Mouse (Mus musculus): Measurements from ENCODE around the gene Lpcat2.
A peak's percentile ranks its signal among the peaks of the same experiment; 100 is the strongest.
"Not testable (repeated sequence)": the region's sequence is repeated elsewhere in the genome, so short reads cannot be mapped to it uniquely, and the experiment has no call there.

The Lpcat2 gene

DNA sequence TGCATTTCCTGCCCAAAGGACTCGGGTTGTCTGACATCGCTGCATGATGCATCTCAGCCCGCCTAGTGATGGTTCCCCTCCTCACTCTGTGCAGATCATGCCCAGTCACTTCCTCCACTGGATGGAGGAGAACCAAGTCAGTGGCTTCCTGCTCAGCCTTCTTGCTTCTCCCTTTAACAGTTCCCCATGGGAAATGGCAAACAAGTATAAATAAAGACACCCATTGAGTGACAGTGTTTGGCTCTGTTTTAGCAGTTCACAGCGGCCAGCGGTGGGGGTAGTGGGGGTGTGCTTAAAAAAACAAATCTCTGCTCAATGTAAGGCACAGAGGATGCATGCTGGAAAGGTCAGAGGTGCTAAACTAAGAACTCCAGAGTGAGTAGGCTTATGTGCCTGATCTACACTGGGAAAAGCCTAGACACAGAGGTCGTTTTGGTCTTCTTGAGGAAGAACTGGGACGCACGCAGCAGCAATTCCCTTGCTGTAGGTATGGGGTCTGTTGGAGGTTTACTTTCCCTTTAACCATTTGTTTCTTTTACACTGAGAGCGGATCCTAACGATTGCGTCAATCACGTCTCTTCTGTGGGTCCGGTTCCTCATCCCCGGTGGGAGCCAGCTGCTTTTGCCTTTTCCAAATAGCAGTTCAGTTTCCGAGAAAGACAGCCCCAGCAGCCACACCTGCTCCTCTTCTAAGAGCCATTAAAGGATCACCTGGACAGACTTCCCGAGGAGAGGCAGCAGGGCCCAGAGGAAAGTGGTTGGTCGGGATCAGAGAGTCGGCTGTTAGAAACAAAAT is 1.8 kb upstream of the Lpcat2 start:
- DNase-seq (ENCODE audit: low read depth in 1 of 2, low spot score in 2 of 2): peak; percentile 32 to 41

DNA sequence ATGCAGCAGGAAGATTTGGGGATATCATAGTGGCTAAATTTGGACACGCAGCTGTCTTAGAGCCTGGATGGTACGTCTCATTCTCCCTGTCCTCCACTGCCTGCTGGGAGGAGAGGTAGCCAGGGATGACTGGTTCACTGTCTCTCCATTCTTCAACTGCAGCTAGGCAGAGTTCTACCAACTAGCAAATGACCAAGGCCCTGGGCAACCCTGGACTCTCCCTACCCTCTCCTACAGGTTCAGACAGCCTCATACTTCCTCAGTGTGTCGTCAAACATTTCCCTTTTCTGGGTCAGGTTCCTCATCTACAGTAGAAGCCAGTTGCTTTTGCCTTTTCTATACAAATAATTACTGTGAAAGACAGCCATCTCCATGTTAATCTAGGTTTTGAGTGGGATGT is 466 bp upstream of the Lpcat2 start:
- DNase-seq (ENCODE audit: low read depth in 1 of 2, low spot score in 2 of 2): peak in 1 of 2 experiments; percentile 53

GRCm38 (mm10) chr8:92856273-92856986 is 1.3 kb downstream of the Lpcat2 start:
- DNase-seq (ENCODE audit: low read depth in 1 of 2, low spot score in 2 of 2): no peak

GRCm38 (mm10) chr8:92858475-92859182 is 3.5 kb downstream of the Lpcat2 start:
- no peak for DNase-seq (ENCODE audit: low read depth in 1 of 2, low spot score in 2 of 2)

DNA sequence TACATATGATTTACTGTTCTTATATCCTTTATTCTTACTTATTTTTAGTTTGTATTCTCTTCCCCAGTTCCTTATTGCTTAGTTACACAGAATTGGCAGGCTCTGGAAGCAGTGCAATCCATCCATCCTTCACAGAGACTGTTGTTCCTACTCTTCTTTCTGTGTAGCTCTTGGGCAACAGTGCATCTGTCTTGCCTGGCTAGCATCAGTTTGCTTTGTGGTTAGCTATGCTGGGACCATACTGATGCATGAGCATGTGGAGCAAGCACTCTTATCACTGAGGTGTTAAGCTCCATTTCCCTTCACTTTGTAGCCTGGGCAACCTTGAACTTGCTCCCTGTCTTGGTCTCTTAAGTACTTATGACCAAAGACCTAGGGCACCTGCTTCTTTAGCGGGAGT is 6.8 kb downstream of the Lpcat2 start:
- DNase-seq (ENCODE audit: low read depth in 1 of 2, low spot score in 2 of 2): no peak

DNA sequence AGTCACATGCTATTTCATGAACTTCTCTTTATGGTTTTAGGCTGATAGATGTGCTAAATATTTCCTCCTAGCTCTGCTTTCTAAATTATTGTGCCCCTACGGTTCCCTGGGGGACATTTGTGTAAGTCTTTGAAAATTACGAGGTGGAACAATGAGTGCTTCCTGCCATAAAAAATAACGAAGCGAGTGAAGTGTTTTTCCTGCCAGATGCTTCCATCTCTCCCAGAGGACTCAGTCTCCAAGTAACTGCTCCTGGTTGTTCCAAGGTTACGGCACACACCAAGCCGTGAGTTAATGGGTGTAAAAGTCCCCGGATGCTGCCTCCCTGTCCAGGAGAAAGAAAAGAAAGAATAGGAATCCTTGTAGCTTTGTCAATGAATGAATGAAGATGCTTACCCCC is 15.1 kb downstream of the Lpcat2 start:
- no peak for DNase-seq (ENCODE audit: low read depth in 1 of 2, low spot score in 2 of 2)

- DNase-seq (ENCODE audit: low read depth in 1 of 2, low spot score in 2 of 2): no peak
Observed at GRCm38 (mm10) chr8:92872063-92872759, 17.1 kb downstream of the Lpcat2 start.

GRCm38 (mm10) chr8:92875795-92876194 is 20.7 kb downstream of the Lpcat2 start:
- peak in 1 of 2 experiments; percentile 23 for DNase-seq (ENCODE audit: low read depth in 1 of 2, low spot score in 2 of 2)

- no peak for DNase-seq (ENCODE audit: low read depth in 1 of 2, low spot score in 2 of 2)
Observed at GRCm38 (mm10) chr8:92881247-92881646, 26.1 kb downstream of the Lpcat2 start.

DNA sequence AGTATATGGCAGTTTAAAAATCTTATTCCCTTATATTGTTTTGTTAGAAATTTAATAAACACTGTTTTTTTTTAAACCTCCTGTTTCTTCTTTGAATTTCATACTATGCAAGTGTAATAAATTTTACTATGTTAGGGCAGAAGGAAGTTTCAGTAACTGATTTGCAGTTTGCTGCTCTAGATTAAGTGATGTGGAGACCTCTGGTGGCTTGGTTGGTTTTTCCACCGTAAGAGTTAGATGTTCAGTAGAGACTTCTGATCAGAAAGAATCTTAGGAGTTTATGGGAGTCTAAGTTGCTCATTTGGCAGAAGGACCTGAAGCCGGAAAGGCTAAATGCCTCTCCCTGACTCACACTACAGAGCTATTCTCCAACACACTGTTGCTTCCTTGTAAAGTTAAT is 28.6 kb downstream of the Lpcat2 start:
- no peak for DNase-seq (ENCODE audit: low read depth in 1 of 2, low spot score in 2 of 2)

GRCm38 (mm10) chr8:92892216-92892615 is 37.1 kb downstream of the Lpcat2 start:
- not testable (repeated sequence) for DNase-seq (ENCODE audit: low read depth in 1 of 2, low spot score in 2 of 2)

GRCm38 (mm10) chr8:92893870-92894269 is 38.7 kb downstream of the Lpcat2 start:
- DNase-seq (ENCODE audit: low read depth in 1 of 2, low spot score in 2 of 2): no peak

DNA sequence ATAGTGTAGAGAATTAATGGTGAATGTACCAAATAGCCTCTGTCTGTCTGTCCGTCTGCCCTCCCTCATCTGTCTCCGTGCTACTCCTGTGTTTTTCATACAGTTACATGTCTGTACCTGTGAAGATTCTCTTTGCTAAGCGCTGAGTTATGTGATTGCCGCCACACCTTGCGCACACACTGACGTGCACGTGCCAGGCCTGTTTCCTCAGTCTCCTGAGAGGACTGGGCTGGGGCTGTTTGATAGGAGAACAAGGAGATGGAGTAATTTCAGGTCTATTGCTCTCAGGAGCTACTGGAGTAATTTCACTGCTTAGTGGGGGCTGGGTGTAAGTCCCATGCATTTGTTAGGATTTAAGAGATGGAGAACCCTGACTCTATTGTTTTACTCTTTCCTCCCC is 39.9 kb downstream of the Lpcat2 start:
- no peak for DNase-seq (ENCODE audit: low read depth in 1 of 2, low spot score in 2 of 2)

DNA sequence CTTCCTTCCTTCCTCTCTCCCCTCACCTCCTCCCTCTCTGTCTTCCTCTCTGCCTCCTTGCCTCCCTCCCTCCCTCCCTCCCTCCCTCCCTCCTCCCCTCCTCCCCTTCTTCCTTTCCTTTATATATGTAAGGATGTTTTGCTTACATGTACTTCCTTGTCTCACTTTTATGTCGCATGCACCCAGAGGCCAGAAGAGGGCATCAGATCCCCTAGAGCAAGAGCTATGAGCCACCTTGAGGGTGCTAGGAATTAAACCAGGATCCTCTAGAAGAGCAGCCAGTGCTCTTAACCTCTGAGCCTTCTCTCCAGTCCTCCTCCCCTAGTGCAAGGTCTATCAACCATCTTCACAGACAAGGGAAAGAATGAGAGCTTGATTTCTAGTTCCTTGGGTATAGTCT is 40.9 kb downstream of the Lpcat2 start:
- DNase-seq (ENCODE audit: low read depth in 1 of 2, low spot score in 2 of 2): no peak

GRCm38 (mm10) chr8:92896611-92897010 is 41.5 kb downstream of the Lpcat2 start:
- DNase-seq (ENCODE audit: low read depth in 1 of 2, low spot score in 2 of 2): no peak

GRCm38 (mm10) chr8:92897794-92898193 is 42.7 kb downstream of the Lpcat2 start:
- no peak for DNase-seq (ENCODE audit: low read depth in 1 of 2, low spot score in 2 of 2)

GRCm38 (mm10) chr8:92899590-92899989 is 44.5 kb downstream of the Lpcat2 start:
- no peak for DNase-seq (ENCODE audit: low read depth in 1 of 2, low spot score in 2 of 2)

DNA sequence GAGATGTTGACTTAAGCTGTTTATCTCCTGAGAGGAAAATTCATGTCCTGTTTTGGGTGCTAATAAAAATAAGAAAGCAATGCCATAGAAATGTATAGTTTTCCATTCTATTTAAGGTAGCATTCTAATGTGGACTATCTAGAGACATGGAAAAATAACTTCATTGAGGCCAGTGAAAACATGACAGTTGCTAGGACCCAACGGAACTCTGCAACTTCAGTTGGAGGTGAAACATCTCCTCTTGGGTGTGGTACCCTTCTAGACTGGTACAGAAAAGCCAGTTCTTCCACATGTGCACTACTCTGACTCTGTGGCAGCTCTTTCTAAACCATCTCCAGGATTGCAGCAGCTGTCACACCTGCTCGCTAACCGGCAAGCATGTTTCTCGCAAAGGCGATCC is 46.0 kb downstream of the Lpcat2 start, which contains the start of gene Capns2:
Capns2 (plus strand) TSS at position 301 of the 400 bp plus-strand sequence.
- no peak for DNase-seq (ENCODE audit: low read depth in 1 of 2, low spot score in 2 of 2)

GRCm38 (mm10) chr8:92902981-92903380 is 47.8 kb downstream of the Lpcat2 start:
- no peak for DNase-seq (ENCODE audit: low read depth in 1 of 2, low spot score in 2 of 2)

DNA sequence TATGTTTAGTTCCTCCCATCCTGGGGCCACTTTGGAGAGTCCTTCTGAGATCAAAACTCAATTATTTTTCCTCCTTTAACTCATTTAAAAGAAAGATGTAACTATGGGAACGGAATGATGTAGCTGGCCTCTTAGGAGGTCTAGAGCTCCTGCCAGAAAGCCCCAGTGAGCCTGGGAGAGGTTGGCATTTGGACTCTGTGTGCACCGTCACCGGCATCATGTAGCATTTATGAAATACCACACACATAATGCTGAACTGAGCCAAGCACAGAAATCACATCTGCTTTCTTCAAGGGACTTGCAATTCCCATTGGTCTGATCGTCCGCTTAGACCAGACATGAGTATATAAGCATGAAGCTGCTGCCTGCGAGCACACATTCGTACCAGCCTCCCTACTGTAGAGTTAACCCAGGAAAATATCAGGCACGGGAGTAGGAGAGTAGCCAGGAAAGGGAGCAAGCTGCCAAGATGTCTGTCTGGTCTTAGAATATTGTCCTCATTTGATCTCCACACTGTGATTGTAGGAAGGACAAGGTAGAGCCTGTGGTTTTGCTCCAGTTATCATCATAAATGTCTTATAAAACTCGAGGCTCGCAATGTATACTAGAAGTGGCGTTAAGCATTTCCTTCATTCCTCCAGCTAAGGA is 48.5 kb downstream of the Lpcat2 start:
- no peak for DNase-seq (ENCODE audit: low read depth in 1 of 2, low spot score in 2 of 2)

GRCm38 (mm10) chr8:92906553-92906952 is 51.4 kb downstream of the Lpcat2 start:
- no peak for DNase-seq (ENCODE audit: low read depth in 1 of 2, low spot score in 2 of 2)

All from monocyte, adult 2 months (primary cell).